Mouse (Mus musculus) liver, embryonic 14.5 days (tissue): ENCODE results near the gene D8Ertd738e.

Source experiments
- CTCF ChIP-seq: IDR thresholded peaks from 2 replicates; pipeline ENCODE4 v1.5.1; 2016; ENCODE audit warnings: antibody characterized with exemption, low read depth, control low read depth
- EP300 ChIP-seq: IDR thresholded peaks from 2 replicates; pipeline ENCODE4 v1.6.1; 2016; ENCODE audit warnings: antibody characterized with exemption, low read depth

- TF ChIP-seq CTCF: no peak
- TF ChIP-seq EP300: no peak
Observed at GRCm38 (mm10) chr8:84198871-84199270, 50.6 kb downstream of the D8Ertd738e start.
